Mouse (Mus musculus): ENCODE measurements at regions not wholly inside any gene's neighbourhood (a gene's known extent, or its start where the extent isn't known, plus 50 kb on each side); places are given as distances from the start of the nearest gene placed in this dataset.

GRCm38 (mm10) chr4:95146268-95146667 lies 94.2 kb upstream of the Jun start:
- POLR2A ChIA-PET = interaction anchor here in 3 of 4 experiments (0.6 to 4.4 kb wide), 4 partner anchors 14 to 446 kb away, joined by 3 to 32 read pairs (median 4); no protein-coding TSS in a partner anchor
- CTCF ChIA-PET = interaction anchor here in 1 of 4 experiments (0.6 kb wide), 1 partner anchor 28 kb away, joined by 4 read pairs; no protein-coding TSS in a partner anchor

DNA sequence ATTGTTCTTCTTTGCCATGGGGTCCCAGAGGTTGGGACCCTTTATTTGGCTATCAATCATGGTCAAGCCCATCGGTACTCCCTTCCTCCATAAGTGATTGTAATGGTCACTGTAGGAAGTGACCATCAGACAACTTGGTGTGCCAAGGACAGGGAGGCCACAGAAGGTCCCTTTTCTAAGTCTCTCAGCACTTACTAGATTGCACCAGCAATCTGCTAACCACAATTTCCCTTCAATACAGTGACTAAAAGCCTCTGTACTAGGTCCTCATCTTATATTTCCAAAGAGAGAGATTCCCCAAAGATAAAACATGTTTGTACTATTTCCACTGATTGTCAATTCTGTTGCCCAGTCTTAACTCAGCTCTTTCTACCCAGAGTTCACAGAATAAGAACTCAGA lies 96.6 kb upstream of the Jun start:
- POLR2A ChIA-PET = no interaction called here
- CTCF ChIA-PET = no interaction called here

DNA sequence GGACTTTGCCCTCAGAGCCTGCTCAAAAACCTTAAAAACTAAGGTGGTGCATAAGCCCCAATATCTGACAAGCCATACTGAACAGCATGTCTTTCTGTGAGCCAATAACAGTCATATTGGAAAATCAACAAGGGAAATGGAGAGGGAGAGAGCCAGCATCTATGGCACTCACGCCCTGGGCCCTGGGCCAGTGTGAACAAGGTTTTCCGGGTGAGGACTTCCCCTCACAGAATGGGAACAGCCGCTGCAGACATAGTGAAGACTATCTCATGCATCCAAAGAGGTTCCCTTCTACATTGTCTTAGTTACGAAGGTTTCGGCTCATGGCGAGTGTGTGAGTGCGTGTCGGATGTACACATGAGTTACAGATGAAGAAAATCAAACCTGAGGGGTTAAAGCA lies 99.7 kb upstream of the Jun start:
- CTCF ChIA-PET = no interaction called here
- POLR2A ChIA-PET = interaction anchor here in 2 of 4 experiments (0.6 to 3.7 kb wide), 2 partner anchors 11 to 27 kb away, joined by 3 to 25 read pairs; no protein-coding TSS in a partner anchor

- ChIA-PET CTCF (no interaction called here), POLR2A (interaction anchor here in 2 of 4 experiments (0.8 to 3.7 kb wide), 10 partner anchors 9 to 101 kb away, joined by 3 to 29 read pairs (median 11); partner anchors contain the start of gene Jun (in 2 of the 2))
Observed at GRCm38 (mm10) chr4:95152431-95153115, 100.6 kb upstream of the Jun start.

GRCm38 (mm10) chr4:95153737-95154287 lies 101.8 kb upstream of the Jun start:
- CTCF ChIA-PET = interaction anchor here in 3 of 4 experiments (0.6 to 0.7 kb wide), 4 partner anchors 12 to 813 kb away, joined by 4 to 6 read pairs (median 4); partner anchors contain the start of gene Hook1 (in 1 of the 3)
- POLR2A ChIA-PET = interaction anchor here in 3 of 4 experiments (0.5 to 3.7 kb wide), 19 partner anchors 9 to 102 kb away, joined by 3 to 29 read pairs (median 4); partner anchors contain the start of gene Jun (in 3 of the 3)

GRCm38 (mm10) chr4:95154377-95154776 lies 102.4 kb upstream of the Jun start:
- ChIA-PET POLR2A (interaction anchor here in 3 of 4 experiments (0.7 to 3.7 kb wide), 13 partner anchors 8 to 103 kb away, joined by 3 to 29 read pairs (median 6); partner anchors contain the start of gene Jun (in 2 of the 3)), CTCF (no interaction called here)

DNA sequence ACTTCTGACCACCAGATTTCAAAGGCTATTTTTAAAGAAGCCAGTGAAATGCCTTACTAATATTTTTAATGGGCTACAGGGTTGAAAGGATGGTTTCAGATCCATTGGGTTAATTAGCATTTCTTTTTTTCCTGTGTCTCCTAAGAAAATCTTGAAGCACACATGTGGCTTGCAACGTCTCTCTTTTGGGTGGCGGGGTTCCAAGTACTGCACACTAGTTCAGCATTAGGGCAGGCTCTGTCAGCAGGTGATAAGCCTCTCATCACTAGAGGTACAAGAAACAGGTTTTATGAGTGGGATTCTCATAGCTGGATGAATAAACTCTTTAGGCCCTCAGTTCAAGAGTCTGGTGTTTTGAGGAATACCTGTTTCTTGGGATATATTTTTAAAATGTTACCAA lies 103.2 kb upstream of the Jun start:
- ChIA-PET POLR2A (no interaction called here), CTCF (no interaction called here)

- CTCF ChIA-PET = no interaction called here
- POLR2A ChIA-PET = interaction anchor here in 1 of 4 experiments (1.0 kb wide), 1 partner anchor 17 kb away, joined by 3 read pairs; no protein-coding TSS in a partner anchor
Observed at GRCm38 (mm10) chr4:95155796-95156195, 103.8 kb upstream of the Jun start.

DNA sequence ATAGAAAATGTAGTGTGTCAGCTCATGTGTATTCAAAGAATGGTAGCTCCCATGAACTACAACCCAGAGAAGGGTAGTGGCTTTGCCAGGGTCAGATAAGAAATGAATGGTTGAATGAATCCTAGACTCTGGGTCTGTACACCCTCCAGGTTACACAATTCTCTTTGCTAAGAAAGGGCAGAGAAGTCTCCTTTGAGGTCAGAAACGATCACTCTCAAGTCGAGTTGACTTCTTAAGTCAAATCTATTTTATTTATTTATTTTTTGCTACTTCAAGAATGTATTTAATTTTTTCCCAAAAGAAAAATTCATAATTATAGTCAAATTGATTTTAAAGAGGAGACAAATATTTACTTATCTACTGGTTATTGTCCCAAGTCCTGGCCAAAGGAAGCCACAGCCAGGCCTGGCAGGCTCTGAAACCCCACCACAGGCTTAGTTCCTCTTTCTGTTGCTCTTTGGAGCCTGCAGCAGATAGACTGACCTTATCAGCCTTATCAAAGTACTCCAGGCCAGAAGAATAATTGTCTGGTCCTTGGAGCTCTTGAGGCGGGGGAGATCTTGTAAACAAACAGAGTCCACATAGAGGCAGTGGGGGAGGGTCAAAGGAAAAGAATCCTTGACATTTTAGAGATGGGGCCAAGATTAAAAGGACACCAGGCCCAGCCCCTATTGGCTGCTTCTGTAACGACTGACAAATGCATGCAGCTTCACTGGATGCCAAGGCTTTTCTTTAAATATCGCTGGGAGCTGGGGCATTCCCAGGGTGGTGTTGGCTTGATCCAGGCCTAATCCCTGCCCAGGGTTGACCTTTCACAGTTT lies 104.6 kb upstream of the Jun start:
- POLR2A ChIA-PET = interaction anchor here in 2 of 4 experiments (0.7 to 2.6 kb wide), 6 partner anchors 12 to 105 kb away, joined by 3 to 14 read pairs (median 3); partner anchors contain the start of gene Jun (in 2 of the 2)
- CTCF ChIA-PET = no interaction called here

DNA sequence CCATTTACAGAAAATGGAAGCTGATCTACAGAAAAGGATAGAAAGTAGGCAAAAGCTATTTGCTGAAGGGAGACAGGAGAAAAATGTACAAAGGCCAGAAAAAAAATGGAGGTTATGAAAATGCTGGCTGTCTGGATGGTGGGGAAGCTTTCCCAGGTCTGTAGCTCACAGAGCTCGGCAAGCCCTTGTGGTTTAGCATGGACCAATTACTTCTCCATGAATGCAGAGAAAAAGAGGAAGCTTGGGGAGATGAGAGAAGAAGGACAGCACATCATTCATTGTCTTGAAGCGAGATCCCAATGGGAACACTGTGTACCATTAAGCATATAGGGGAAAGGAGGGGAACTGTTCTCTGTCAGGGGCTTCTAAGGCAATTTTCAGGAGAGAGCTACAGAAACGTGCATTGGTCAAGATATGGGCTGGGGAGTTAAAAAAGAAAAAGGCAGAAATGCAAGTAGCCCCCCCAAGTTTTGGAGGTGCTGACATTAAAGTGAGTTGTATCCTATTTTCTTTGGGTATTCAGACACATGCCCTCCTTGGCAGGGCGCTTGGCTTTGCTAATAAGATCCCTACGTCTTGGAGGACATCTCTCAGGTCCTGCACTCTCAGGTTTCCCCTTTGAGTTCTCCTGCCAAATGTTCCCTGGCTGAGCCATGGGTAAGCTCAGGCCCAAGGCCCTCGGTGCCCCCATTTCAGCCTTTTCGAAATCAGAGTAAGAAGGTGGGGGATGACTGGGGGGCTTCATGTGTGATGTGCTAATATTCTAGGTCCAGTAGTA lies 105.8 kb upstream of the Jun start:
- ChIA-PET POLR2A (interaction anchor here in 3 of 4 experiments (0.7 to 2.6 kb wide), 5 partner anchors 15 to 106 kb away, joined by 3 to 14 read pairs (median 3); partner anchors contain the start of gene Jun (in 2 of the 3)), CTCF (no interaction called here)

GRCm38 (mm10) chr4:95158632-95159424 lies 106.8 kb upstream of the Jun start:
- POLR2A ChIA-PET = interaction anchor here in 2 of 4 experiments (1.6 to 2.6 kb wide), 2 partner anchors 105 to 106 kb away, joined by 4 to 14 read pairs; partner anchors contain the start of gene Jun (in 1 of the 2)
- CTCF ChIA-PET = no interaction called here

- ChIA-PET POLR2A (interaction anchor here in 3 of 4 experiments (0.6 to 4.6 kb wide), 5 partner anchors 13 to 109 kb away, joined by 4 to 173 read pairs (median 5); partner anchors contain the start of gene Jun (in 3 of the 3)), CTCF (no interaction called here)
Observed at GRCm38 (mm10) chr4:95159821-95160220, 107.8 kb upstream of the Jun start.

DNA sequence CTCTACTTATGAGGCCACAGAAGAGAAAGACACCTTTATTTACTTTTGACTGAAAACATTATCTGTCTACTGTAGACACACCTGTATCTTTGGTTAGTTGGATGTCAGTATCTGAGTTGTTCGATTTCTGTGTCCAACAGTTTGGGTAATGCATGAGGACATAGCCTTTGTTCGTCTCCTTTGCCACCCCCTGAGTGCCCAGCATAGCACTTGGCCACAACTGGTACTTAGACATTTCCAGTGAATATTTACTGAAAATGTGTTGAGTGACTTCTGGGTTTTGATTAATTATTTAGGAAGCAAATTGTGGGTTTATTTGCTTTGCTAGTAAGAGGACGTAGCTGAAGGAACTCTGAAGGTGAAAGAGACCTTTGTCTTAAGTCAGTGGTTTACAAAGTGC lies 108.4 kb upstream of the Jun start:
- CTCF ChIA-PET = interaction anchor here in 1 of 4 experiments (1.2 kb wide), 1 partner anchor 107 kb away, joined by 3 read pairs; no protein-coding TSS in a partner anchor
- POLR2A ChIA-PET = interaction anchor here in 3 of 4 experiments (0.5 to 4.6 kb wide), 16 partner anchors 8 to 157 kb away, joined by 3 to 173 read pairs (median 6); partner anchors contain the start of gene Jun (in 3 of the 3)

DNA sequence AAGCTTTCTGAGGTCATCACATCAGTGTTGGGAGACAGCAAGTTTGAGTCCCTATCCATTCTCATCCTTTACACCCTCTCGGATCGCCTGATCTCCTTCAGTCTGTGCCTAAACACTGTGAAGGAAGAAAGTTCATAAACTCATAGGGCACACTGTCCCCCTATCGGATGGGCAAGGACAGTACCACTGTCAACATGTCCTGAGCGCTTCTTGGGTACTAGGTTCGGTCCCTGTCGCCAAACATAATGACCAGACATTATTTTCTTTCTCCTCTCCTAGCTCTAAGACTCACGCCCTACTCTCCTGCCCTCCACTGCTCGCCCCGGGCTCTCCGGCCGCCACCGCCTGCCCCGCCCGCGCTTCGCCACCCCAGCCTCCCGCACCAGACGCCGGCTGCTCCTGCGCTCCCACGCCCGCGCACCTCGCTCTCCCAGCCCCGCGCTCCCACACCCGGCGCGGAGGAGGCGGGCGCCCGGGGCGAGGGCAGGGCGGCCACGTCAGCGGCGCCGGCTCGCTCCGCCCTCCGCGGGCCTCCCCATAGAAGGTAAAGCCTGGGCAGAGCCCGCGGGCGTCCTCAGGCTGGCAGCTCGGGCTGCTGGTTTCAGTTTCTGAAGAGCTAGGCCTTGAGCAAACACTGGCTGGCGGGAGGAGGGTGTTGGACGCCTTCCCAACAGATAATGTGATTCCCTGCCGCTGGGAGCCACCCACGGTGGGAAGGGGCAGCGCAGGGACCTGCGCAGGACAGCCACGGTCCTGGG lies 109.1 kb upstream of the Jun start:
- ChIA-PET POLR2A (interaction anchor here in 3 of 4 experiments (0.7 to 4.6 kb wide), 24 partner anchors 9 to 564 kb away, joined by 3 to 173 read pairs (median 6); partner anchors contain the start of gene Jun (in 3 of the 3)), CTCF (interaction anchor here in 1 of 4 experiments (1.2 kb wide), 1 partner anchor 108 kb away, joined by 3 read pairs; no protein-coding TSS in a partner anchor)

DNA sequence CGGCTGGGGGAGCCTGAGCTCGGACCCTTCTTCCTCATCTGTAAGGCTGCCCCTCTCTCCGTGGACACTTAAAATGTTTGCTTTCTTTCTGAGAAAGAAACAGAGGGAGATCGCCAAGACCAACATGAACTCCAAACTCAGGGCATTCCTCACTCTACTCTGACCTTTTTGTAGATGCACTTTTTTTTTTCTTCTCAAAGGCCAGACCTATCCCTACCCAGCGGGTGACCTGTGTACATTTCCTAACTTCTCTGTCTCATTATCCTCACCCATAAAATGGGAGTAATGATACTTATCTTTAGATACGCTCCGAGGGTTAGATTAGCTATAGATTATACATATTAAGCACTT lies 109.6 kb upstream of the Jun start:
- CTCF ChIA-PET = no interaction called here
- POLR2A ChIA-PET = interaction anchor here in 3 of 4 experiments (0.7 to 4.6 kb wide), 30 partner anchors 8 to 564 kb away, joined by 3 to 173 read pairs (median 5); partner anchors contain the start of gene Jun (in 3 of the 3)

GRCm38 (mm10) chr4:95162386-95163090 lies 110.5 kb upstream of the Jun start:
- POLR2A ChIA-PET = interaction anchor here (0.6 to 4.6 kb wide), 43 partner anchors 9 to 559 kb away, joined by 3 to 173 read pairs (median 4); partner anchors contain the start of gene Jun (in 3 of the 4)

More at GRCm38 (mm10) chr4:95162386-95163090, 110.5 kb upstream of the Jun start:
- CTCF ChIA-PET = interaction anchor here in 2 of 4 experiments (0.9 to 1.2 kb wide), 2 partner anchors 104 to 109 kb away, joined by 3 to 5 read pairs; no protein-coding TSS in a partner anchor

Data from embryonic stem cell, embryonic (primary cell).